Mouse (Mus musculus) kidney, postnatal 36 days (tissue): Measurements from ENCODE around the gene Gpc4.
A peak's percentile ranks its signal among the peaks of the same experiment; 100 is the strongest.

ENCODE experiments used
- DNase-seq, 2 experiments: peaks; one replicate each; pipeline ENCODE4 v3.0.0; 2021 to 2022; ENCODE audit warnings: mixed read lengths in 2 of 2

The Gpc4 gene

DNA sequence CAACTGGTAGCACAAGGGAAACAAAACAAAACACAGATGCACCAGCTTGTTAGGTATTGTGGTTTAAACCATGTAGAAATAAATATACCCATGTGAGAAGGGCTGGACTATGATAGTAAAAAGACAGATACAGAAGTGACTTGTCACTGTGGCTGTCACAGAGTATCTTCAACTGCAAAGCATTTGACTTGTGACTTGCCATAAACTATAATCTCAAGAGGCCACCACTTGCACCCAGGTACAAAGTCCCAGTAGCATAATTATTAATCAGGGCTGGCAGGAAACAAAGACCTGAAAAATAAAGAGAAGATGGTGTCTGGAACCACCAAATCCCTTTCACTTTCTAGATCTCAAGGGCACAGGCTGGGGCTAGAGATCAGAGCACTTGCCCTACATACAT lies 19.5 kb downstream of the Gpc4 start:
- peak in 1 of 2 experiments; percentile 34 for DNase-seq

DNA sequence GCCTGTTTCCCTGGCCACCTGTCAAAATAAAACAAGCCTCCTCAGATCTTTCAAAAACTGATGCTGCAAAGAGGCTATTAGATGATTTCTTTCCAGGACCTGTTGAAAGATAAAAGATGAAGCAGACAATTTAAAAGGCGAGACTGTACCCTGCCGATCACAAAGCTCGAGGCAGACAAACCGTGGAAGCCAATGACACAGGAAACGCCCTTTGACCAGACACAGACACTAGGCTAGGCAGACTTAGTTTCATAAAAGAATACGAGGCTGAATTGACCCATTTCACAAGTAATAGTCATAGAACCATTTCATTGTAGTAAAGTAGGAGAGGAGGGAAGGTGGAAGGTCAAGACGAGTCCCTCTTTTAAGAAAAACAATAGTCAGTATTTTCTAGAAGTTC lies 20.6 kb downstream of the Gpc4 start:
- peak in 1 of 2 experiments; percentile 28 for DNase-seq

DNA sequence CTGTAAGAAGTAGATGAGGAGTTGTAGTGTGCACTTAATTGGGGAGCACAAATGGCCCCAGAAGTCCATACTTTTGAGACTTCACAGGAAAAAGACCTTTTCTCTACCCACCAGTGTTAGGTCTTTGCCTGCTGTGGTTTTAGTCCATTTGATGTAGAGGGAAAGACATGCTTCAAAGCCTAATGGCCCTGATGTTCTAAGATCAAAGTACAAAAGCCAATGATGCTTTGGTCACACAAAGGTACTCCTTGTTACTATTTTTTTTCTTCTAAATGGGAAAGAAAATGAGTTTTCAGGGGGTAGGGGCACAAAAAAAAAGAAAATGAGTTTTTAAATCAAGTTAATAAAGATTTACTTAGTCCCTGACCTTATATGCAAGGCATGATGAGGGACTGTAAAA lies 24.7 kb downstream of the Gpc4 start:
- DNase-seq = peak in 1 of 2 experiments; percentile 26

DNA sequence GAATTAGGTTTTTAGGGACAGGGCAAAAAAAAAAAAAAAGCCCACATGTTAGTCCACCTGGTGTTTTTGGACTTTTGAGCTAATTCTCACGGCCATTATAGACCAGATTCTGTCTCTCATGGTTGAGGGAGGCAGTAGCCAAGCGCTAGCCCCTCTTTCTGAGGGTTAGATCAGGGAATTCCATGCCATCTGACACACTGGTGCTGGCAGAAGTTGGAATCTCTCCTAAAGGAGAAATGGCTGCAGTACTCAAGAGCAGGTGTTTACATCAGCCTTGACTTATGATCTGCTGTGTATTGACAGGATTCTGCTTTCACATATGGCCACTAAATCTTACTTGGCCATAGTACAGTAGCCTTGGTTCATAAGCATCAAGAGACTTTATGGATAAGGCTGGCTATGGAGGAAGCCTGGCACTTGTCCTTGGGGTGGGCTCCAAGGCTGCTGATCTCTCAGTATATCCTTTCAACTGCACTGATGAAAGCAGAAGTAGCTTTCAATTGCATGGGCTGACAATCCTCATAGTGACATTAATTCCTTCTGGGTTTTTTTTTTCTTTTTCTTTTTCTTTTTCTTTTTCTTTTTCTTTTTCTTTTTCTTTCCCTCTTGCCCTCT lies 26.5 kb downstream of the Gpc4 start:
- DNase-seq = no peak

DNA sequence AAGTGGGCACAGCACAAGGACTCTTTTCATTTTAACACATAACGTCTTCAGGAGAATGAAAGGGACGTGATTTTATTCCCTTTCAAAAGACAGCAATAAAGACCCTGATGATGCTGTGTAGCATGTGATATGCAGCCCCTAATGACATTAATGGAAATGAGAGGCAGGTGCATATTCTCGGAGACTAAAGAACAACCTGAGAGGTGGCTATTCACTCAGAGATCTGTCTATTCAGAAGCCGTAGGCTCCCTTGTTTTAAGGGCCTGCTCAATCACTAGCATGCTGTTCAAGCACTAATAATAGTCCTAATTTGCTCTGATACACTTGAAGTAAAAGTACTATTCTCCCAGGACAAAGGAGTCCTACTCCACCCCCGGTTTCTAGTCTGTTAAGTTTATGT lies 27.0 kb downstream of the Gpc4 start:
- DNase-seq = no peak

- DNase-seq = peak in 1 of 2 experiments; percentile 40
Measured at GRCm38 (mm10) chrX:52136525-52136924, 28.5 kb downstream of the Gpc4 start.

GRCm38 (mm10) chrX:52129604-52130003 lies 35.4 kb downstream of the Gpc4 start:
- DNase-seq = no peak

DNA sequence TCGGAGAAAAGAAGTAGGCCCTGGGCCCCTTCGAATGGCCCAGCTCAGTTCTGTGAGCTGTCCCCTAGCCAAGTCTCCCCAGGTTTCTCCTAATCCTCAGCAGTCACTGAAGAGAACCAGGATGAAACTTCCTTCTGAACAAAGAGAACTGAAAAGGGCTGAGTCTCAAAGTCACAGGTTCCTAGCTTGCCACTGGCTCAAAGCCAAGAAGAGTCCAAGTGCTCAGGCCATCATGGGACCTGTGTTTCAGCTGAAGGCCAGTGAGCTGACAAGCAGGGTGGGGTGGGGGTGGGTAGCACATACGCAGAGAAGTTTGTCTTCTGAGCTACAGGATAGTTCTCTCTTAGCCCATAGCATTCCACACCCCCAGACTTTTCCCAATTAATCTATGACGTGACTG lies 36.3 kb downstream of the Gpc4 start:
- DNase-seq = peak; percentile 65 to 67

DNA sequence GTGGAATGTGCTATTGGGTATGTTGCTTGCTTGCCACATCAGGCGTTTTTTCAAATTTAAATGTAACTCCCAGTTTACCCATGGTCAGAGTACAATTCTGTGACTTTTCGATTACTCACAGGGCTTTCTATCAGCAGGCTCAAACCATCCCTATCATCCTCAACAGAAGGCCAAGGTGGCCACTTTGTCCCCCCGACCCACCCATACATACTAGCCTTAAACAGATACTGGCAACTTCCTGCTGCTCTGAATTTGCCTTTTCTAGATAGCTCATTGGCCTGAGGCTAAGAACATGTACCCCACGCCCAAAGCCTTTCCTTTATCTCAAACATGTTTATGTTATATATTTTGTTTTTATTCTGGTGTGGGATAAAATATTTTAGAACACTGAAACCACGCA lies 51.4 kb downstream of the Gpc4 start:
- DNase-seq = no peak

- no peak for DNase-seq
Measured at GRCm38 (mm10) chrX:52109663-52110062, 55.4 kb downstream of the Gpc4 start.

GRCm38 (mm10) chrX:52108966-52109365 lies 56.1 kb downstream of the Gpc4 start:
- peak; percentile 28 to 36 for DNase-seq

- DNase-seq = no peak
Measured at GRCm38 (mm10) chrX:52103771-52104170, 61.3 kb downstream of the Gpc4 start.

DNA sequence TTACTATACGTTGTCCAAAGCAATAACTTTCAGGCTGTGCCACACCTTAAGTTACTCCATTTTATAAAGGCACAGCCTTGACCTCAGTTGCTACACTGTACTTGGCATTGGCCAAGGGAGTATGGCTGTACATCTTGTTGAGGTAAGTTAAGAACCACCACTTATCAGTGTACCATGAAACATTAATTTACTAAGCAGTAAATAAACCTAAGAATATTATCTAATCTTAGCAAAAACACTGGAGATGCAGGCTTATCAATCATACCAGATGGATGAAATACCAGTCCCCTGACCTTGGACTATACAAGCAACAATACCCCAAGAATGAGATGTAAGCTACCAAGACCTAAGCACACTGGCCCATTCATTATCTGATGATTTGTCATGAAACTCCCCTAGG lies 63.1 kb downstream of the Gpc4 start:
- no peak for DNase-seq

DNA sequence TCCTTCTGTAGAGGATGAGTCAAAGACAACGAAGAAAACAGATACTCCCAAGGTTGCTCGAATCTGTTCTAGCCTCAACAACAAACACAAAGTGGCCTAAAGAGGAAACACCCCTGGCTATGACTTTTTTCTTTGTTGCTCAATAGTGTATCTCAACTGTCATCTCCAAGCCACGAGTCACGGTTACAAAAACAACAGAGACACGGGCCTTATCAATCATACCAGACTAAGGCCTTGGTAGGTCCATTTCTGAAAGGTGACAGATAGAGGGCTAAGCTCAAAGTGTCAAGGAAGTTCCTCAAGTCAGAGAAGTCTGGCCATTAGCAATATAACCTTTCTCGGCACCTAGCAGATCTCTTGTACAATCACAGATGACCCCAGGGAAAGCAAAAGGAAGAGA lies 63.6 kb downstream of the Gpc4 start:
- DNase-seq = no peak

DNA sequence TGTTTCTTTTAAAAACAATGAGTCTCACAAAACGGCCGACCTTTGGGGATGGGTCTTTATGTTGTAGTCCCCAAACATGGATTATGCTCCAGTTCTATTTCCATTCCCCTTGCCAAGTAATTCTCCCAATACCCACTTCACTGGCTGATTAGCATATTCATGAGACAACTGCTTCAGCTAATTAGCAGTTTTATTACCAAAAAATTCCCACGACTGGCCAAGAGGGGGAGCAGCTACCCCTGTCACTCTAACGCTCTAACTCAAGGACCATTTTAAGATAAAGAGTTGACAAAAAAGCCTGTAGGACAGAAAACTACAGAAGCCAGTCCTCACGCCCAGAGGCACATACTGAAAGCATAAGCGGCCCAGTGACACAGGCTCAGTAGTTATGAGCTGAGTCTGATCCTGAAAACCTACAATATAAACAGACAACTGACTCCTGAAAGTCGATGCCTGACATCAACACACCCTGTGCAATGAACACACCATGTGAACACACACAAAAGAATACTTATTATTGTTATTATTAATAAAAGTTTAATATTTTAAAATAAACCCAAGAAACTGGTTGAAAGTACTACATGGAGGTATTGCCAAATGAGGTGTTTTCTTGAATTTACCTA lies 77.2 kb downstream of the Gpc4 start:
- peak; percentile 45 to 65 for DNase-seq

- no peak for DNase-seq
Measured at GRCm38 (mm10) chrX:52086885-52087573, 78.0 kb downstream of the Gpc4 start.

- no peak for DNase-seq
Measured at GRCm38 (mm10) chrX:52083557-52083956, 81.5 kb downstream of the Gpc4 start.

DNA sequence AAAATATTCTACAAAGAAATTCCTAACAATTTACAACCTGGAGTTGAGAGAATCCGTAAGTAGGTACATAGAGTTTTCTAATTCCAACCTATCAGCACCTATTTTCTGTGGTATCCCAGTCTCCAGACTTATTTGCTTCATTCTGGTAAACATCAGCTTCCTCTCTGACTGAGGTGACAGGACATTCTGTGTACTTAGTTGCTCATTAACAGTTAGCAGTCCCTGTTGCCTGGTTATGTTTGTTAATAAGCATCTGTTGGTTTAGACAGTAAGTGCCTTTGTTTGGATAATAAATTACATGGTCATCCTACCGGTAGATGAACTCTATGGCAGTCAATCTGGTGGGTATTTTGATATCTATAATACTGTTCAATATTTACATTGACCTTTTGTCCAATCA lies 92.6 kb downstream of the Gpc4 start:
- DNase-seq = peak in 1 of 2 experiments; percentile 45

DNA sequence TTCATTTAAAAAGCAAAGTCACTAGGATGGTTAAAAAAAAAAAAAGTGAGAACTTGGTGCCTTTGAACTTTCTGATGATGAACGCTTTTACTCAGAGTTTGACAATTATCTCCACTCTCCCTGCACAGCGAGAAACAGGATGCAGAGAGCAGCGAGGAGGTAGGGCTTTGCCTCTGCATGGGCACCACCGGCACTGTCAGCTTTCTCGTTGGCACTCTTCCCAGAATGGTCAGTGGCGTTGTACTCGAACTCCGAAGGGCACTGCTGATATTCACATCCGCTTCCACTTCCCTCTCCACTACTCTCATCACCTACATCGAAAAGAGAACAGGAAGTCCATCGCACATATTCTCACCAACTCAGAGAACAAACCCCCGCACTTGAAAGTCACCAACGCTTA lies 111.6 kb downstream of the Gpc4 start:
- peak; percentile 8 to 19 for DNase-seq

DNA sequence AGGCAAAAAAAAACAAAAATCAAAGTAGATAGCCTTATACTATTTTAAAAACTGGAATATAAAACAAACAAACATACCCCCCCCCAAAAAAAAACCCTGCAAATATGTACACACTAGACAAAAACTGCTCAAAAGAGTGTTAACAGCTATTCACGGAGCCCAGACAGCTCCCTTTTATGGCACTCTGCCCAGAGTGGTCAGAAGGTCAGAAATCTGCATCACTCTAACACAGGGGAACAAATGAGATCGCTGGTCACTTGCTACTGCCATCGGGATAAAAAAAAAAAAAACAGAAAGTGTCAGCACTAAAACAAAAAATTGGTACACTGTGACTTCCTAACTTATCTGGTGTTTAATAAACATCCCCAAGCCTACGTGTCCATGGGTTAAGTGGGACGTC lies 113.0 kb downstream of the Gpc4 start:
- peak; percentile 59 to 71 for DNase-seq

DNA sequence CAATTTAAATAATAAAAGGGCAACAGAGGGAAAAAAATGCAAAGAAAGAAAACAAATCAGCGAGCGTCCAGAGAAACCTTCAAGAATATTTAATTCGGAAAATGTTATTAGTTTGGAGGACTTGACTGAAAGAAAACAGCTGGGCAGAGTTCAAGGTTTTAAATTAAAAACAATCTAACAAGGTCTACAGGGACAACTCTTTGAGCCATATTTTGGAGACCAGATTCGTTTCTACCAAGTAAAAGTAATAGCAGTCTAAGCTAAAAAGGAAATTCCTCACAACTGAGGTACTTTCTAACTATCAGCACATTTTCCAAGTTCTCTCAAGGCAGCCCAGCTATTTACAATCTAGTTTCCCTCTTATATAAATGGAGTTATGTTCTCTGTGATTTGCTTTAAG lies 114.1 kb downstream of the Gpc4 start:
- DNase-seq = no peak

- no peak for DNase-seq
Measured at GRCm38 (mm10) chrX:52039875-52040274, 125.2 kb downstream of the Gpc4 start.

- DNase-seq = no peak
Measured at GRCm38 (mm10) chrX:52030146-52030545, 134.9 kb downstream of the Gpc4 start.

DNA sequence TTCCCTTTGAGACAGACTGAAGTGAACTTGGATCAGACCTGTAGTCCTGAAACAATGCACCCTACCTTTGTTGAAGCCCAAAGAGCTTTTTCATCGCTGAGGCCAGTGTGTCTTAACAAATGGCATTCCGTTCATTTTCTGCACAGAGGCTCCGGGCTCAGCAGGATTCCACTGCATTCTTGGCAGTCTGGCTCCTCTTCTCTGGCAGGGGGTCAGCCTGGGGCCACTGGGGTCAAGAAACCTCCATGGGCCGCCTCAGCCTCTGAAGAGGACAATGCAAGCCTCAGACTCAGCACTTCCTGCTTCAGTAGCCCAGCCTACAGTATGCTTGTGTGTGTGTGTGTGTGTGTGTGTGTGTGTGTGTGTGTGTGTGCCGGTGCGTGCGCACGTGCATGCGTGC lies 147.4 kb downstream of the Gpc4 start:
- DNase-seq = peak; percentile 39 to 52
